Mouse (Mus musculus) spleen, postnatal 36 days (tissue): Measurements from ENCODE around the gene Asb13.
A peak's percentile ranks its signal among the peaks of the same experiment; 100 is the strongest.

ENCODE experiments used
- DNase-seq, 2 experiments: peaks; one replicate each; pipeline ENCODE4 v3.0.0; 2022; ENCODE audit warnings: low spot score in 2 of 2, mixed read lengths in 1 of 2

Asb13 gene

DNA sequence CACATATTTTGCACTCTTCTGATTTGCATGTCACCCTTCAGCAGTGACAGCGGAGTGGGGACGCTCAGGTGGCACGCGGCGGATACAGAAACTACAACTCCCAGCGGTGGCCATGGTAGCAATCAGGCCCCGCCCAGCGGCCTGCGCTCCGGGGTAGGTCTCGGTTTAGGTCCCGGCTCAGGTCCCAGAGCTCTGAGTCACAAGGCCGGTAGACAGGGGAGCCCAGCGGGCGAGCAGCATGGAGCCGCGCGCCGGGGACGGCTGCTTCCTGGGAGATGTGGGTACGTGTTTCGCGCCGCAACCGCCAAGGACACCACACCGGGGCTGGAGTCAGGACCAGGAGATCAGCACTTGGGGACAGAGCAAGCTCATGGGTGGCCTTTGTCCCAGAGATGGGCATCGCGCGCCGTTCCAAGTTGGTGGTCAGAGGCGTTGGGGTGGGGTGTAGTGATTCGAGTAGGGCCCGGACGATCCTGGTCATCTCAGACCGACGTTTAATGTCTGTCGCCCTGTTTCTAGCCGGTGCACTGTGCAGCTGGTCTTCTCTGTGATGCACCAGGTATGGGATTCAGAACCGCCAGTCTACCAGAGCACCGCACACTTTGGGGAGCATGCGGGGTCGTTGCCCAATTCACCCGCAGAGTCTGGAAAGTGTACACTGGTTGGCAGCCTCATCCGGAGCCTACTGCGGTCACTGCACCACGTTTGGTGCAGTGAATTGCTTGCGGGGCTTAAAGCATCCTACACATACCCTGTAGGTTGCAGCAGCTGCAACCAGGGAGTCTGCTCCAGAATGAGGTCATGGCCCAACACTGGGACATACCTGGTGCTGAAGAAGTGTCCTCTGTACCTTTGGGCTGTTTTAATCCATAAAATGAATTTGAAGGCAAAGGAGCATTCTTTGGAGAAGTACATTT lies at the start of gene Asb13:
Gene Asb13, plus strand, starts transcription at position 138 of the 917 bp plus-strand sequence.
- peak; percentile 90 for DNase-seq

DNA sequence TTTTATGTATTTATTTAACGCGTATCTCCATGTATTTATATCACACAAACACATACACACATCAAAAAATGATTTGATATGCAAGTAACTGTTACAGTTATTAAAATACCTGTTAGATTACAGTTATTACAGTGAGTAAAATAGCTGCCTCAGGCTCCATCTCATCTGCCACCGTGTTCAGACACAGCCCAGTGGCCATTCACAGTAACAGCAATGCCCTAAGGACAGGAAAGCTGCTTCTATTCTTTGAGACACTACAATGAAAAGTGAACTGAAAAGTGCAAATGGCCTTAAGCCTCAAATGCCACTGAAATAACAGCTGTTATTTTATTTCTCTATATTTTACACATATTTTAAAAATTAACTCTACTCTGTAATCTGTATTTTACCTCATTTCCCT lies 43.0 kb upstream of the Asb13 start:
- DNase-seq, result no peak

- no peak for DNase-seq
These were observed 39.5 kb upstream of the Asb13 start for GRCm38 (mm10) chr13:3594311-3594710.

DNA sequence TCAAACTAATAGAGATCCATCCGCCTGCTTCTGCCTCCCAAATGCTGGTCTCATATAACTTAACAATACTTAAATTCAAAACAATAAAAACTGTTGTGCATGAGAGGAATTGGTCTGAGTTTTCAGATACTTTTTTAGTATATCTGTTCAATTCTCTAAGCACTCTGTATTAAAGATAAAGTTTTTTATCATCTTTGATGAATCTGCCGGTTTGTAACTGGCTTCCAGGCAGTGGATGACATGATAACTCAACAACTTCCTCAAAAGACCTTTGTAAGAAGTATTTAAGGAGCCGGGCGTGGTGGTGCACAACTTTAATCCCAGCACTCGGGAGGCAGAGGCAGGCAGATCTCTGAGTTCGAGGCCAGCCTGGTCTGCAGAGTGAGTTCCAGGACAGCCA lies 37.6 kb upstream of the Asb13 start:
- DNase-seq, result no peak

- peak in 1 of 2 experiments; percentile 24 for DNase-seq
These were observed 24.1 kb upstream of the Asb13 start for GRCm38 (mm10) chr13:3609780-3610117.

DNA sequence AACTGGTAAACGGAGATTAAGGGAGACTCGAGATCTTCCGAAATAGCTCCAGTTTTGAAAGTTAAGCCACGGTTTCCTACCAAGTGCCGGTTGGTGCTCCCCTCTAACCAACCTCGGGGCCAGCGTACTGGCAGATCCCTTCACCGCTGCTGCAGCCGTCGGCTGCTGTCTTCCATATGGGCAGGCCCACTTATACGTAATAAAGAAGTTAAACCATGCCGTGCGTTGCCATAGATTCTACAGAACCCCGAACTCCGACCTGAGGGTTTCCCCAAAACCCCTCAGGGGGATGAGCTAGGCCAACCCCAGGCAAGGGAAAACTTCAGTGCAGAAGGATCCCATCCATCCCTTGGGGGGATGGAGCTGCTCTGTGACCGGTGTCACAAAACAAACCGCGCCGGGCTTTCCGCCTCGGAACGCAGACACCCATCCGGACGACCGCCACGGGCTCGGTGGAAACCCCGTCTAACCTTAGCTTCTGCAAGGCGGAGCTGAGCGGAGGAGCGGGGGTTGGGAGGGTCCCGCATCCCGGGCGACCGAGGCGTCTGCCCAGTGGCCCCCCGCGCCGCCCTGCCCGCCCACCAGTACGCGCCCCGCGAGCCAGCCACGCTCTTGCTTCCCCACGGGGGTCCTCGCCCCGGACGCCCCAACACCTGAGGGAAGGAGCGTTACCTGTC lies 23.6 kb upstream of the Asb13 start:
- DNase-seq, result peak; percentile 14 to 37

DNA sequence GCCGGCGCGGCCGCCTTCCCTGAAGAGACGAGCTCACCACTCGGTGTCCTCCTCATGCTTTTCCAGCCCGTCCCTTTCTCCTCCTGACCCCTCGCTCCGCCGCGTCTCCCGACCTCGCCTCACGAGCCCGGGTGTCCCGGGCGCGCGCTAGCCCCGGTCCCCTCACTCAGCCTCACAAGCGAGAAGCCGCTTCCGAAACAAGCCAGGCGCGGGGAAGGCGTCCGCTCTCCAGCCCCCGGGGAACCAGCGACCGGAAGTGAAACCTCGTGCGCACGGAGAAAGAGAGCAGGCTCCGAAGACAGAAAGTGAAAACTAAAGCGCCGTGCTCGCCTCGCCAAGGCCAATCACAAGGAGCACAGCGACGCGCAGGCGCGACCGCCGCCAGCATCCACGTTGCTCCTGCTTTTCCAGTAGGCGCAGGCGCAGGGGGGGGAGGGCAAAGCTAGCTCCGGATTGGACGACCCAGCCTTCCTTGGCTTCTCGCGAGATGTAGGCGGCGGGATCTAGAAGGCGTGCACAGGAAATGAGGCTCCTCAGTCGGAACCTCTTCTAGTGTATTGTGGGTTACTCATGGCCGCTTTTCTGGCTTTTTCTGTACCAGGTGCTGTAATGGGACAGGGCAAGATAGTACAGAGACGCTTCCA lies 22.9 kb upstream of the Asb13 start, which contains the start of gene Fam208b:
Gene Fam208b, minus strand, starts transcription at position 314 of the 644 bp plus-strand sequence.
- DNase-seq, result peak; percentile 98

DNA sequence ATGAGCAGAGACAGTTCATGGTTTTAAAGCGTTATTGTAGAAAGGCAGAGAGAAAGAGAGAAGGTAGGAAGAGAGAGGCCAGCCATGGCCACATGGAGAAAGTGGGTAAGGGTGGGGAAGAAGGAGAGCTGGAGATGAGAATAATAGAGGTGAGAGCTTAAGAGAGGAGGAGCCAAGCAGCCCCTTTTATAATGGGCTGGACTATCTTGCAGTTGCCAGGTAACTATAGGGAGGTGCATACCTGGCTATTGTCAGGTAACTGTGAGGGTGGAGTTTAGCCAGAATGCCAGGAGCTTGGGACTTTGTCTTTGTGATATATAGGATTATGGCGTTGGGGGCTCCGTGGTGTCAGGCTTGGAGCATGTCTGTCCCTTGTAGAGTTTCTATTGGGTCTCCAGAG lies 6.7 kb upstream of the Asb13 start:
- DNase-seq, result no peak

DNA sequence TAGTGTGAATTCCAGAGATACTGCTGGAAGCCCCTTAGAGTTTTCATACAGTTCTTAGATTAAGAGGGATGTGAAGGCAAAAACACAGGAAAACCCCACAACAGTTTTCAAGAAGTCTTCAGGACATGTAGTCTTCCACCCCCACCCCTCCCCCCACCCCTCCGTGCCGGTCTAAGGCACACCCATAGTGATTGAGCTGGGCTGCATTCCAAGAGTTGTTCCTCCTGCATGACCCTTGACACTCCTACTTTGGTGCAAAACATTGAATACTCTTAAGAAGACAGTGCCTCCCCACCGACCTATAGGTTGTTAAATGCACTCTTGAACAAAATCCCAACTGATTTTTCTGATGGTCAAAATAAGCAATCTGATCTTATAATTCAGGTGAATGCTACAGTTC lies 5.7 kb upstream of the Asb13 start:
- DNase-seq, result no peak

DNA sequence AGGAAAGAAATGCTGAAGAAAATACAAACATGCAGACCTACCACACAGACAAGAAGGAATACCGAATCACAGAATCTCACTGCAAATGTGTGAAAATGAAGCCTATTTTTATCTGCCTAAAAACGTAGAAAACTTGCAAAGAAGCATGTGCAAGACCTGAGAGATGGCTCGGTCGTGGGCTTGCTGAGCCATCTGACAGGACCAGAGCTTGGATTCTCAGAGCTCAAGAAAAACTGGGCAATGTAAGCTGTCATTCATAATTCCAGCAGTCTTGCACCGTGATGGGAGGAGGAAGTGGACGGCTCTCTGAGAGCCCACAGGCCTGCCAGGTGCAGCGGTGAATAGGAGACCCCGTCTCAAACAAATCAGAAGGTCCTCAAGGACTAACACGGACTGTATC lies 1.3 kb upstream of the Asb13 start:
- DNase-seq, result no peak

DNA sequence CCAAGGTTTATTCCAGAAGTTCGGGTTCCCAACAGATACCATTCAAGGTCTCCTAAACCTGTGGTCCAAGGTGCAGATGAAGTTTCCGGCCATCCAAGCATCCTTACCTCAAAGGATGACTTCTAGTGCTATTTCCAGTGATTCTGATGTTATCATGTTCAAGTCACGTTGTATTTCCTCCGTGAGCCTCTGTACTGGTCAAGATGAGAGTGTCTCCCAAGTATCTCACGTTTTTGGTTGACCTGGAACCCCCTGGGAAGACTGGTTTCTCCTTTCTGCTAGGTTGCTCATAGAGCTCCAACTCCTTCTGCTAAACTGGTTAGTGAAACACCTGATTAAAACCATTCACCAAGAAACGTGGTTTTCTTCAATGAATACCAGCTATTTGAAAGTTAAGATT lies 701 bp upstream of the Asb13 start:
- no peak for DNase-seq

DNA sequence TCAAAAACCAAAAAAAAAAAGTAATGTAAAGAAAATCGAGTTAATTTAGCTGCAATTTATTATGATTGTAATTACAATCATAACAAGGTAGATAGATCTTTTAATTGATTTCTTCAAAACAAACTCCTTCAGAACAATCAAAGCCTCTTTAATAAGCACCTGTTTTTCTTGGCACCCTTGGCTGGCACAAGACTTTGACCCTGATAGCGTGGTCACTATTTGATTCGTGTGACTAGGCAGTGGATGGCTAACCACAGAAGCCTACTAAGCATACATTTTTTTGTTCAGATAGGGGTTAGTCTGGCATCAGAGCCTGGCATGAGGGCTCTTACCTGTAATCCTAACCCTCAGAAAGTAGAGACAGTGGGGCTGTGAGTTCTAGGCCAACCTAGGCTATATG lies 1.2 kb downstream of the Asb13 start:
- no peak for DNase-seq

- peak; percentile 44 to 45 for DNase-seq
These were observed 3.0 kb downstream of the Asb13 start for GRCm38 (mm10) chr13:3636797-3637196.

GRCm38 (mm10) chr13:3642049-3642448 lies 8.2 kb downstream of the Asb13 start:
- peak; percentile 35 to 36 for DNase-seq

DNA sequence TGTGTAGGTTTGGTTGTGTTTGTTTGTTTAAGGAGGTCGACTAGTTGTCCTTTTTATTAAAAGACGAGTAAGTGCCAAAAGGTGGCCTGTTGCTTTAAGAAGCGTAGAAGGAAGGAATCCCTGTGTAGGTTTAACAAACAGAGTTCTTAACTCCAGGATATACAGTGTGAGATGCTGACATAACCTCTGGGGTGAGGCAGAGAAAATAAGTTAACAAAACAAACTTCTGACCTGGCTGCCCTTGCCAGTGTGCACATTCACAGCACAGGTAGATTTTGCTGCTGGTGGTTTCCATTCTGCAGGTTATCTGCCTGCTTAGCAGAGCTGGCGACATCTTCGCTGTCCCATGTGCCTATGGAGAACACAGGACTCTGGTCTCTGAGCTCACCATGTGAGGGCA lies 8.7 kb downstream of the Asb13 start:
- DNase-seq, result no peak

GRCm38 (mm10) chr13:3644871-3645270 lies 11.0 kb downstream of the Asb13 start:
- DNase-seq, result no peak

- no peak for DNase-seq
These were observed 12.1 kb downstream of the Asb13 start for GRCm38 (mm10) chr13:3645919-3646318.

DNA sequence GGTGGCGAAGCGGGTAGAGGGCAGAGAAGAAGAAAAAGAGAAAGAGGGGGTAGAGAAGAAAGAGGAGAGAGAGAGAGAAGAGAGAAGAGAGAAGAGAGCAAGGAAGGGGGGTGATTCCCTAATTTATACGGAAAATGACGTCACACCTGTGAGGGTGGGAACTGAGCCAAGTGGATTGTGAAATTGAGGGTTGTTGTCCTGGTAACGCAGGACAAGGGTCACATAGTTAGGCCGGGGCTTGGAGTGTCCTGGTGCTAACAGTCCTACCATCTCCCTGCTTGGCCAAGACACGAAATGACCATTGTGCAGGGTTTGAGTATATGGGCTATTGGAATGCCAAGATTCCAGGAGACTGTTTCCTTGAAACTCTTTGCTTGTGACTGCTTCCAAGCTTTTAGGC lies 12.7 kb downstream of the Asb13 start:
- no peak for DNase-seq

DNA sequence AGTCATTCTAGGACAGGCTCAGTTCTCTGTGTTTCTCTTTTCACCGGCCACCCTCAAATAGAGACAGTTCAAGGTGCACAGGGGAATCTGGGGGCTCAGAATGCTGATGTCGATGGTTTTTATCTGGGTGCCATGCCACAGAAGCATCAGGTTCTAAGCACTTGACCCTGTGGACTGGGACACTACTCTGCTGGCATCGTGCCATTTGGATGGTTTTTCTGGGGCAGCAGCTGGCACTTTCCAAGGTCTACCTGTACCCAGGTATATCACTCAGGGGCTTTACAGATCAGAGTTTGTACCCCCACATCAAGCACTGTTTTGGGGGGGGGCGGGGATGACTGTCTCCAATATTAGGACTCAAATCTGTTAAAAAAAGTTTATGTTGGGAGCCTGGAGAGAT lies 16.7 kb downstream of the Asb13 start:
- DNase-seq, result no peak

- DNase-seq, result no peak
These were observed 20.6 kb downstream of the Asb13 start for GRCm38 (mm10) chr13:3654432-3654831.

DNA sequence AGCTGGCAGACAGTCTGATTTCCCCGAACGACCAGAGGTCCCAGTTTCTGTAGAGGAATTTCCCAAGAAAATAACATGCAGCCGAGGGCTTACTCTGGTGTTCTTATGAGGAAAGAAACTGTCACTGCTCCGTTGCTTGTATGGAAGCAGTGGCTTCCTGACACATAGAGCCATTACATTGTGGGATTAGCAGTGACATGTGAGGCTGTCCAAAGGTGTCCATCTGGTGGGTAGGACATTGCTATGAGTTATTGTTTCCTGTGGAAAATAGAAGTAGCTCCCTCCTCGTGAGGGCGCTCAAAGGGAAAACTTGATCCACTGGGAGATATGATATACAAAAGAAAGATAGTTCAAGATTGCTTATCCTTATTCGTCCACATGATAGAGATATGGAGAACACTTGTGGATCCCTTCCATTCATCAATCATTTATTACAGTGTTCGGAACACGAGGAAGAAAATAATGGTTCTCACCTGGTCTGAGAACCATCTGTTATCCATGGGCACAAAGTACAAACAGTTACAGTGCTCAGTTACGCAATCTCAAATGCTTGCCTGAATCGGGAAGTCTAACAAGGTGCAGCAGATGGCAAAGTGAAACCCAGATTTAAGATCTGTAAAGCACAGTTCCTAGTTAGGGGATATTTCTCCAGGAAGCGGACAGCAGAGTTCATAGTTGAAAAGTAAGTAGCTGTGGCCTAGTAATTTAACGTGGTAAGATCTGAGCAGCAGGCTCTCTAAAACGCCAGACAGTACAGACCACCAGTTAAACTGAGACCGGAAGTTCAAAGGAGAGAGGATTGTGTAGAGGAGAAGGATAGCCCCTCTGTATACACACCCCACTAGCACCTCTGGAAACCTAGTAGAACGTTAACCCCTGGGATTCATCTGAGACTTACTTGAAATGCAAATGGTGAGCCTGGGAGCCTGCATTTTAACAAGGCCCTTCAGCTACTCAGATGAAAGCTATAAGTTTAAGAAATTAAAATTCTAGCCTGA lies 25.6 kb downstream of the Asb13 start:
- no peak for DNase-seq
